Mouse (Mus musculus) MEL (cell line): ENCODE data around the gene Ablim1. TPM values are rescaled to one million over a fixed set of nuclear protein-coding genes. Genes with fewer than 3 reads are reported as not detected.
A peak's percentile ranks its signal among the peaks of the same experiment; 100 is the strongest.

Source experiments
- DNase-seq: peaks from one replicate; pipeline ENCODE4 v3.0.0; 2011; ENCODE audit warnings: low read depth, low spot score
- H3K27ac ChIP-seq: 2 replicates; pipeline ENCODE4 v1.5.1; 2012; ENCODE audit warnings: low read depth, mild to moderate bottlenecking, control low read depth, low read length, moderate library complexity; ENCODE audit not compliant: control insufficient read depth
- H3K27me3 ChIP-seq, 2 experiments: fragments of 150-350 bp in 1 of 2; sonication (generic) in 1 of 2; 2 replicates each; pipeline ENCODE4 v1.6.1; 2012; ENCODE audit warnings: low read length in 2 of 2, mild to moderate bottlenecking in 2 of 2, improper control_type of control experiment in 1 of 2, moderate library complexity in 1 of 2; ENCODE audit not compliant: insufficient read depth in 2 of 2, control insufficient read depth in 1 of 2
- H3K36me3 ChIP-seq, 2 experiments: 2 replicates each; pipeline ENCODE4 v1.6.1; 2012 to 2014; ENCODE audit warnings: low read length in 2 of 2, improper control_type of control experiment in 1 of 2, inconsistent platforms in 1 of 2, mild to moderate bottlenecking in 1 of 2; ENCODE audit not compliant: insufficient read depth in 2 of 2, control insufficient read depth in 1 of 2
- H3K4me1 ChIP-seq, 2 experiments: fragments of 150-350 bp in 1 of 2; sonication (generic) in 1 of 2; 2 replicates each; pipeline ENCODE4 v1.6.1; 2012; ENCODE audit warnings: low read length in 2 of 2, improper control_type of control experiment in 1 of 2, mild to moderate bottlenecking in 1 of 2; ENCODE audit not compliant: insufficient read depth in 2 of 2, control insufficient read depth in 1 of 2
- H3K4me3 ChIP-seq, 2 experiments: fragments of 150-350 bp in 1 of 2; sonication (generic) in 1 of 2; 2 replicates each; pipeline ENCODE4 v1.5.1; 2012; ENCODE audit warnings: low read depth in 2 of 2, low read length in 2 of 2, mild to moderate bottlenecking in 2 of 2, moderate library complexity in 2 of 2, control low read depth in 1 of 2, improper control_type of control experiment in 1 of 2; ENCODE audit not compliant: control insufficient read depth in 1 of 2, insufficient read depth in 1 of 2
- H3K79me2 ChIP-seq: 2 replicates; pipeline ENCODE4 v1.6.1; 2012; ENCODE audit warnings: mild to moderate bottlenecking, low read length, moderate library complexity; ENCODE audit not compliant: control insufficient read depth, poor library complexity, insufficient read depth
- H3K9ac ChIP-seq: 2 replicates; pipeline ENCODE4 v1.6.1; 2012; ENCODE audit warnings: low read depth, mild to moderate bottlenecking, control low read depth, low read length, moderate library complexity; ENCODE audit not compliant: control insufficient read depth, poor library complexity, severe bottlenecking
- H3K9me3 ChIP-seq: fragments of 150-350 bp; sonication (generic); replicated peaks from 2 replicates; pipeline ENCODE4 v1.6.1; 2012; ENCODE audit warnings: mild to moderate bottlenecking, low read length, improper control_type of control experiment, moderate library complexity; ENCODE audit not compliant: insufficient read depth
- BHLHE40 ChIP-seq: IDR thresholded peaks from 2 replicates; pipeline ENCODE4 v1.6.1; 2012; ENCODE audit warnings: low read depth, mild to moderate bottlenecking, inconsistent platforms, low read length, improper control_type of control experiment, borderline replicate concordance
- CHD1 ChIP-seq: IDR thresholded peaks from 2 replicates; pipeline ENCODE4 v1.6.1; 2012; ENCODE audit warnings: low read depth, mild to moderate bottlenecking, inconsistent platforms, low read length, improper control_type of control experiment
- CHD2 ChIP-seq: IDR thresholded peaks from 2 replicates; pipeline ENCODE4 v1.6.1; 2011; ENCODE audit warnings: low read length, improper control_type of control experiment
- CTCF ChIP-seq, 3 experiments: IDR thresholded peaks in 2 of 3; conservative IDR thresholded peaks in 1 of 3; 2 replicates each; pipeline ENCODE4 v1.5.1; 2011 to 2012; ENCODE audit warnings: low read length in 3 of 3, low read depth in 2 of 3, mild to moderate bottlenecking in 2 of 3, improper control_type of control experiment in 1 of 3, inconsistent platforms in 1 of 3, mixed read lengths in 1 of 3, moderate library complexity in 1 of 3; ENCODE audit not compliant: control insufficient read depth in 1 of 3, insufficient read depth in 1 of 3, poor library complexity in 1 of 3, severe bottlenecking in 1 of 3
- ELF1 ChIP-seq: IDR thresholded peaks from 2 replicates; pipeline ENCODE4 v1.6.1; 2014; ENCODE audit warnings: low read depth, mild to moderate bottlenecking, inconsistent platforms, low read length, improper control_type of control experiment, moderate library complexity
- EP300 ChIP-seq, 2 experiments: IDR thresholded peaks; 2 replicates each; pipeline ENCODE4 v1.6.1; 2011; ENCODE audit warnings: improper control_type of control experiment in 2 of 2, low read length in 2 of 2, low read depth in 1 of 2, mild to moderate bottlenecking in 1 of 2
- GABPA ChIP-seq: IDR thresholded peaks from 2 replicates; pipeline ENCODE4 v1.6.1; 2012; ENCODE audit warnings: low read depth, mild to moderate bottlenecking, inconsistent platforms, low read length, improper control_type of control experiment, moderate library complexity
- GATA1 ChIP-seq: IDR thresholded peaks from 2 replicates; pipeline ENCODE4 v1.6.1; 2011; ENCODE audit warnings: low read depth, low read length, improper control_type of control experiment
- JUND ChIP-seq: IDR thresholded peaks from 2 replicates; pipeline ENCODE4 v1.6.1; 2011; ENCODE audit warnings: low read depth, mild to moderate bottlenecking, improper control_type of control experiment, low read length
- KAT2A ChIP-seq: conservative IDR thresholded peaks from 2 replicates; pipeline ENCODE4 v1.6.1; 2012; ENCODE audit warnings: low read depth, low read length, improper control_type of control experiment, inconsistent platforms
- MAFK ChIP-seq: IDR thresholded peaks from 2 replicates; pipeline ENCODE4 v1.6.1; 2011; ENCODE audit warnings: low read depth, mild to moderate bottlenecking, low read length, improper control_type of control experiment, borderline replicate concordance
- MAZ ChIP-seq: IDR thresholded peaks from 2 replicates; pipeline ENCODE4 v1.6.1; 2012; ENCODE audit warnings: low read depth, mild to moderate bottlenecking, inconsistent platforms, low read length, improper control_type of control experiment
- MYC ChIP-seq: IDR thresholded peaks from 2 replicates; pipeline ENCODE4 v1.6.1; 2011; ENCODE audit warnings: low read depth, mild to moderate bottlenecking, low read length, improper control_type of control experiment, moderate library complexity
- NELFE ChIP-seq: IDR thresholded peaks from 2 replicates; pipeline ENCODE4 v1.6.1; 2011; ENCODE audit warnings: low read depth, low read length, improper control_type of control experiment
- NRF1 ChIP-seq: IDR thresholded peaks from 2 replicates; pipeline ENCODE4 v1.6.1; 2014; ENCODE audit warnings: low read depth, mild to moderate bottlenecking, inconsistent platforms, low read length, improper control_type of control experiment, moderate library complexity; ENCODE audit not compliant: poor library complexity, insufficient read depth, severe bottlenecking
- RCOR1 ChIP-seq: IDR thresholded peaks from 2 replicates; pipeline ENCODE4 v1.6.1; 2012; ENCODE audit warnings: low read depth, mild to moderate bottlenecking, inconsistent platforms, low read length, improper control_type of control experiment
- SMC3 ChIP-seq: IDR thresholded peaks from 2 replicates; pipeline ENCODE4 v1.6.1; 2011; ENCODE audit warnings: low read depth, low read length, improper control_type of control experiment
- TBP ChIP-seq: IDR thresholded peaks from 2 replicates; pipeline ENCODE4 v1.8.0; 2011; ENCODE audit warnings: low read depth, low read length, improper control_type of control experiment
- TCF12 ChIP-seq: IDR thresholded peaks from 2 replicates; pipeline ENCODE4 v1.6.1; 2014; ENCODE audit warnings: low read depth, mild to moderate bottlenecking, inconsistent platforms, low read length, improper control_type of control experiment, moderate library complexity
- USF1 ChIP-seq: IDR thresholded peaks from 2 replicates; pipeline ENCODE4 v1.6.1; 2014; ENCODE audit warnings: low read depth, mild to moderate bottlenecking, inconsistent platforms, low read length, improper control_type of control experiment, moderate library complexity
- ZNF384 ChIP-seq: IDR thresholded peaks from 2 replicates; pipeline ENCODE4 v1.6.1; 2012; ENCODE audit warnings: low read depth, mild to moderate bottlenecking, inconsistent platforms, low read length, improper control_type of control experiment
- polyA plus RNA-seq, 2 experiments: library from polyadenylated mRNA; stranded (reverse) in 1 of 2; unstranded in 1 of 2; fragments of >175 nt in 1 of 2; fragments of >200 nt in 1 of 2; gene quantifications; 2 replicates each; pipeline versions ENCODE4 v1.2.1 to v1.2.4; 2012; ENCODE audit warnings: low replicate concordance in 2 of 2, low read depth in 1 of 2; ENCODE audit not compliant: insufficient read length in 2 of 2, insufficient read depth in 1 of 2, missing spikeins in 1 of 2
- total RNA-seq: library from RNA; depleted of rRNA; stranded (reverse); fragments of 300-350 nt; gene quantifications from 2 replicates; pipeline ENCODE4 v1.2.3, GENCODE M21; 2012

Gene Ablim1
- total and polyA plus RNA-seq, 3 experiments, result not detected

- TF ChIP-seq KAT2A (no peak), NELFE (no peak), MAZ (no peak), SMC3 (no peak), ZNF384 (no peak), EP300 (IDR thresholded peaks at IDR 0.05; ENCODE audit: low read depth in 1 of 2, low read length in 2 of 2) (0 out of 4 replicates have a peak, but pooled peaks of 1 of the 2 experiments have one; percentile 8)
- no peaks in the 10 kb centered on the region for H3K27me3 ChIP-seq
Observed at GRCm38 (mm10) chr19:57134654-57135348, 179.9 kb downstream of the Ablim1 start.

GRCm38 (mm10) chr19:57132916-57133520 is 181.7 kb downstream of the Ablim1 start:
- Histone ChIP-seq H3K9me3 (no peaks in the 10 kb centered on the region), H3K36me3 (no peaks in the 10 kb centered on the region), H3K27me3 (no peaks in the 10 kb centered on the region), H3K4me3 (no peak overlapping the region), H3K27ac (no peak overlapping the region), H3K4me1 (no peaks in the 10 kb centered on the region), H3K79me2 (no peaks in the 10 kb centered on the region), H3K9ac (no peak overlapping the region)
- TF ChIP-seq CHD2 (no peak), TCF12 (no peak), NELFE (no peak), CHD1 (no peak), RCOR1 (no peak), CTCF (IDR thresholded peaks at IDR 0.05 in 2 of 3, conservative IDR thresholded peaks at IDR 0.05 in 1 of 3; ENCODE audit: control insufficient read depth in 1 of 3, insufficient read depth in 1 of 3, low read depth in 2 of 3, low read length in 3 of 3, poor library complexity in 1 of 3, severe bottlenecking in 1 of 3) (no peak), MAFK (no peak), TBP (no peak), GABPA (no peak), BHLHE40 (no peak), ELF1 (no peak), USF1 (no peak), NRF1 (no peak), MYC (no peak), GATA1 (no peak), JUND (no peak)
- DNase-seq, result no peak

More at GRCm38 (mm10) chr19:57134654-57135348, 179.9 kb downstream of the Ablim1 start:
- Histone ChIP-seq H3K27ac (no peak overlapping the region), H3K79me2 (no peaks in the 10 kb centered on the region), H3K4me1 (no peaks in the 10 kb centered on the region), H3K36me3 (no peaks in the 10 kb centered on the region), H3K9ac (no peak overlapping the region), H3K4me3 (no peak overlapping the region), H3K9me3 (no peaks in the 10 kb centered on the region)
- peak; percentile 18 for DNase-seq
